Mouse (Mus musculus) embryonic facial prominence, embryonic 15.5 days (tissue): ENCODE data around the gene Ppp1r2. TPM values are rescaled to one million over a fixed set of nuclear protein-coding genes. Genes with fewer than 3 reads are reported as not detected.
"Not testable (repeated sequence)": the region's sequence is repeated elsewhere in the genome, so short reads cannot be mapped to it uniquely, and the experiment has no call there.

Experiments
- ATAC-seq: fragments of 200-750 bp; cut with Nextera tagmentation; 2 replicates; pipeline ENCODE4 v1.8.0; 2017; ENCODE audit warnings: low read depth, moderate TSS enrichment; ENCODE audit not compliant: insufficient number of reproducible peaks, low FRiP score, low TSS enrichment
- H3K27ac ChIP-seq: fragments of 300-500 bp; sonication (generic); replicated peaks from 2 replicates; pipeline ENCODE4 v1.5.1; 2015; ENCODE audit warnings: mild to moderate bottlenecking, inconsistent platforms
- H3K27me3 ChIP-seq: fragments of 300-500 bp; sonication (generic); 2 replicates; pipeline ENCODE4 v1.6.1; 2015; ENCODE audit warnings: inconsistent platforms
- H3K36me3 ChIP-seq: fragments of 300-500 bp; sonication (generic); 2 replicates; pipeline ENCODE4 v1.6.1; 2015; ENCODE audit warnings: mild to moderate bottlenecking, inconsistent platforms
- H3K4me1 ChIP-seq: fragments of 300-500 bp; sonication (generic); 2 replicates; pipeline ENCODE4 v1.6.1; 2015; ENCODE audit warnings: inconsistent platforms
- H3K4me2 ChIP-seq: fragments of 300-500 bp; sonication (generic); replicated peaks from 2 replicates; pipeline ENCODE4 v1.6.1; 2015; ENCODE audit warnings: mild to moderate bottlenecking, inconsistent platforms
- H3K4me3 ChIP-seq: fragments of 300-500 bp; sonication (generic); replicated peaks from 2 replicates; pipeline ENCODE4 v1.5.1; 2015; ENCODE audit warnings: mild to moderate bottlenecking, inconsistent platforms
- H3K9ac ChIP-seq: fragments of 300-500 bp; sonication (generic); 2 replicates; pipeline ENCODE4 v1.6.1; 2015; ENCODE audit warnings: inconsistent platforms
- H3K9me3 ChIP-seq: fragments of 300-500 bp; sonication (generic); replicated peaks from 2 replicates; pipeline ENCODE4 v1.6.1; 2016; ENCODE audit warnings: inconsistent platforms
- WGBS: fragments of 180-500 bp; shearing (Covaris S2); methylation state at CpG from one replicate; pipeline ENCODE4 v1.1.7; 2015; 5-methylcytosine and 5-hydroxymethylcytosine counted together
- polyA plus RNA-seq: library from polyadenylated mRNA; unstranded; fragments of >200 nt; fragmentation: Nextera tagmentation; extraction: Ambion mirVana; gene quantifications from 2 replicates; pipeline ENCODE4 v1.2.1, GENCODE M21; 2015

Gene Ppp1r2
- 90.6 and 92.1 TPM in 2 replicates for polyA plus RNA-seq

GRCm38 (mm10) chr16:31274674-31275460, at the start of gene Ppp1r2:
TSS of gene Ppp1r2 (minus strand) at chr16:31275277.
- H3K9ac ChIP-seq: peak within 1 kb of the TSS; percentile 97
- WGBS: under 1% methylated on average over 78 of the region's 83 CpGs
- no peaks in the 10 kb centered on the region; the same call in 1 of the 2 replicates for H3K36me3 ChIP-seq
- peak; percentile 96 for ATAC-seq
- H3K4me3 ChIP-seq: peak within 1 kb of the TSS; percentile 87
- H3K27ac ChIP-seq: peak within 1 kb of the TSS; percentile 92
- no peaks in the 10 kb centered on the region for H3K9me3 ChIP-seq
- H3K4me2 ChIP-seq: peak within 1 kb of the TSS; percentile 52
- no peaks in the 10 kb centered on the region for H3K27me3 ChIP-seq
- H3K4me1 ChIP-seq: peaks cover 40% of the 10 kb centered on the region

- no peak overlapping the region for H3K4me2 ChIP-seq
- no peaks in the 10 kb centered on the region for H3K9me3 ChIP-seq
- H3K27ac ChIP-seq: no peak overlapping the region
- peaks cover 17% of the 10 kb centered on the region for H3K4me1 ChIP-seq
- H3K4me3 ChIP-seq: no peak overlapping the region
- no peak for ATAC-seq
- no peaks in the 10 kb centered on the region for H3K36me3 ChIP-seq
- WGBS: 73% methylated on average over 4 of the region's 4 CpGs
- no peak overlapping the region for H3K9ac ChIP-seq
- H3K27me3 ChIP-seq: no peaks in the 10 kb centered on the region
Observed at GRCm38 (mm10) chr16:31321501-31321900, 46.4 kb upstream of the Ppp1r2 start.

GRCm38 (mm10) chr16:31320954-31321353, 45.9 kb upstream of the Ppp1r2 start:
- H3K27me3 ChIP-seq: no peaks in the 10 kb centered on the region
- no peak overlapping the region for H3K9ac ChIP-seq
- no peaks in the 10 kb centered on the region for H3K9me3 ChIP-seq
- no peak for ATAC-seq
- H3K4me3 ChIP-seq: no peak overlapping the region
- no peak overlapping the region for H3K27ac ChIP-seq
- 75% methylated on average over 7 of the region's 7 CpGs for WGBS
- H3K4me1 ChIP-seq: peaks cover 17% of the 10 kb centered on the region
- H3K36me3 ChIP-seq: no peaks in the 10 kb centered on the region
- H3K4me2 ChIP-seq: no peak overlapping the region

GRCm38 (mm10) chr16:31319723-31320122, 44.6 kb upstream of the Ppp1r2 start:
- H3K36me3 ChIP-seq, H3K27me3 ChIP-seq, H3K4me2 ChIP-seq, ATAC-seq, H3K4me3 ChIP-seq, H3K9ac ChIP-seq, H3K9me3 ChIP-seq: not testable (repeated sequence)
- Histone ChIP-seq H3K27ac (0 out of 2 replicates have a peak overlapping the region, but pooled peaks have one; percentile 44), H3K4me1 (peaks cover 24% of the 10 kb centered on the region)
- 74% methylated on average over 3 of the region's 3 CpGs for WGBS

GRCm38 (mm10) chr16:31319316-31319715, 44.2 kb upstream of the Ppp1r2 start:
- H3K27me3 ChIP-seq: no peaks in the 10 kb centered on the region
- H3K4me2 ChIP-seq: no peak overlapping the region
- H3K27ac ChIP-seq: 0 out of 2 replicates have a peak overlapping the region, but pooled peaks have one; percentile 44
- no peak overlapping the region for H3K4me3 ChIP-seq
- no peaks in the 10 kb centered on the region for H3K36me3 ChIP-seq
- no peaks in the 10 kb centered on the region for H3K9me3 ChIP-seq
- 47% methylated on average over 4 of the region's 4 CpGs for WGBS
- H3K9ac ChIP-seq: no peak overlapping the region
- ATAC-seq: no peak
- peaks cover 27% of the 10 kb centered on the region for H3K4me1 ChIP-seq

GRCm38 (mm10) chr16:31318418-31318817, 43.3 kb upstream of the Ppp1r2 start:
- Histone ChIP-seq H3K4me3 (no peak overlapping the region), H3K4me1 (peaks cover 35% of the 10 kb centered on the region), H3K27me3 (no peaks in the 10 kb centered on the region), H3K4me2 (no peak overlapping the region), H3K27ac (0 out of 2 replicates have a peak overlapping the region, but pooled peaks have one; percentile 2), H3K9ac (no peak overlapping the region), H3K36me3 (no peaks in the 10 kb centered on the region), H3K9me3 (no peaks in the 10 kb centered on the region)
- 74% methylated on average over 2 of the region's 2 CpGs for WGBS
- ATAC-seq: no peak

GRCm38 (mm10) chr16:31316246-31317143, 41.4 kb upstream of the Ppp1r2 start:
- WGBS: 25% methylated on average over 12 of the region's 12 CpGs
- ATAC-seq: peak; percentile 19; the same call in 1 of the 2 replicates
- 0 out of 2 replicates have a peak overlapping the region, but pooled peaks have one; percentile 6 for H3K4me2 ChIP-seq
- H3K27me3 ChIP-seq, H3K9ac ChIP-seq, H3K36me3 ChIP-seq, H3K4me3 ChIP-seq, H3K9me3 ChIP-seq: not testable (repeated sequence)
- H3K4me1 ChIP-seq: peaks cover 46% of the 10 kb centered on the region
- H3K27ac ChIP-seq: peak overlapping the region; percentile 94

GRCm38 (mm10) chr16:31315294-31315693, 40.2 kb upstream of the Ppp1r2 start:
- Histone ChIP-seq H3K27me3 (no peaks in the 10 kb centered on the region), H3K27ac (peak overlapping the region; percentile 94), H3K4me1 (peaks cover 46% of the 10 kb centered on the region), H3K4me2 (no peak overlapping the region), H3K9ac (no peak overlapping the region), H3K36me3 (no peaks in the 10 kb centered on the region), H3K4me3 (no peak overlapping the region), H3K9me3 (no peaks in the 10 kb centered on the region)
- peak; percentile 39 for ATAC-seq
- WGBS: 54% methylated on average over 4 of the region's 4 CpGs

GRCm38 (mm10) chr16:31314497-31315233, 39.6 kb upstream of the Ppp1r2 start, which contains the start of gene Apod:
TSS of gene Apod (minus strand) at chr16:31314808.
- Histone ChIP-seq H3K36me3 (no peaks in the 10 kb centered on the region), H3K27me3 (no peaks in the 10 kb centered on the region), H3K27ac (peak within 1 kb of the TSS; percentile 94), H3K9ac (no peak within 1 kb of the TSS; the same call in 1 of the 2 replicates), H3K4me1 (peaks cover 45% of the 10 kb centered on the region), H3K9me3 (no peaks in the 10 kb centered on the region), H3K4me3 (peak within 1 kb of the TSS; percentile 19), H3K4me2 (peak within 1 kb of the TSS; percentile 35)
- peak; percentile 71 for ATAC-seq
- WGBS: 25% methylated on average over 9 of the region's 9 CpGs

- H3K27me3 ChIP-seq: no peaks in the 10 kb centered on the region
- WGBS: 35% methylated on average over 2 of the region's 2 CpGs
- ATAC-seq: no peak
- peak overlapping the region; percentile 94 for H3K27ac ChIP-seq
- no peaks in the 10 kb centered on the region for H3K36me3 ChIP-seq
- no peak overlapping the region for H3K9ac ChIP-seq
- peak overlapping the region; percentile 35; the same call in 1 of the 2 replicates for H3K4me2 ChIP-seq
- peak overlapping the region; percentile 19 for H3K4me3 ChIP-seq
- H3K9me3 ChIP-seq: no peaks in the 10 kb centered on the region
- H3K4me1 ChIP-seq: peaks cover 41% of the 10 kb centered on the region
Observed at GRCm38 (mm10) chr16:31313611-31314010, 38.5 kb upstream of the Ppp1r2 start.
